Mouse (Mus musculus) embryonic fibroblast, embryonic 13.5 days (primary cell): ENCODE data around the gene Arap2.

ENCODE experiments used
- CTCF ChIP-seq: IDR thresholded peaks from 2 replicates; pipeline ENCODE4 v1.5.1; 2011; ENCODE audit warnings: mild to moderate bottlenecking, control low read depth, low read length, moderate library complexity, borderline replicate concordance; ENCODE audit not compliant: insufficient read depth
- POLR2A ChIP-seq: IDR thresholded peaks from 2 replicates; pipeline ENCODE4 v1.6.1; 2011; ENCODE audit warnings: low read depth, mild to moderate bottlenecking, control low read depth, low read length, moderate library complexity

DNA sequence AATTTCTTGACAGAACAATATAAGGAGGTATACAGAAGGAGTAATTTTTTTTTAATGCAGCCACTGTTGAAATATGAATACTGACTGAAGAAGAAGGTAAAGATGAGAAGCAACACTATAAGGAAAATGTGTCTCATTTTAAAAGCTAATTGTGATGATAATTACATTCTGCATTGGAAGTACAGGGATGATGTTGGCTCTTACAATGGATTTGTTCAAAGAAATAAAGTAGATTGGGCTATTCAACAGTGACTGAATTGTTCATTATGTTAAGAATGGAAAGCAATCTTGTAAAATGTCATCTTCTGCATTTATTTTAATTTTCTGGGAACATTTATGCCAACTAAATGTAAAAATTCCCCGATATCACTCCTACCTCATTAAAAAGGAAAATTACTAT lies 178.6 kb downstream of the Arap2 start:
- TF ChIP-seq CTCF (no peak), POLR2A (no peak)
